Mouse (Mus musculus) small intestine, adult 2 months (tissue): ENCODE results near the gene Itgb7.

ENCODE experiments used
- CTCF ChIP-seq: fragments of 200-500 bp; IDR thresholded peaks from 2 replicates; pipeline ENCODE4 v1.5.1; 2012; ENCODE audit warnings: low read depth, mild to moderate bottlenecking, control low read depth, inconsistent platforms, low read length, moderate library complexity, mixed read lengths; ENCODE audit not compliant: insufficient replicate concordance, insufficient read length; ENCODE audit errors: extremely low read depth
- POLR2A ChIP-seq: fragments of 200-500 bp; IDR thresholded peaks from 2 replicates; pipeline ENCODE4 v1.6.1; 2012; ENCODE audit warnings: low read depth, mild to moderate bottlenecking, control low read depth, inconsistent platforms, low read length, moderate library complexity

GRCm38 (mm10) chr15:102245891-102246741 is 14.4 kb upstream of the Itgb7 start:
- no peak for TF ChIP-seq POLR2A
- no peak for TF ChIP-seq CTCF
